In the genomic region with DNA sequence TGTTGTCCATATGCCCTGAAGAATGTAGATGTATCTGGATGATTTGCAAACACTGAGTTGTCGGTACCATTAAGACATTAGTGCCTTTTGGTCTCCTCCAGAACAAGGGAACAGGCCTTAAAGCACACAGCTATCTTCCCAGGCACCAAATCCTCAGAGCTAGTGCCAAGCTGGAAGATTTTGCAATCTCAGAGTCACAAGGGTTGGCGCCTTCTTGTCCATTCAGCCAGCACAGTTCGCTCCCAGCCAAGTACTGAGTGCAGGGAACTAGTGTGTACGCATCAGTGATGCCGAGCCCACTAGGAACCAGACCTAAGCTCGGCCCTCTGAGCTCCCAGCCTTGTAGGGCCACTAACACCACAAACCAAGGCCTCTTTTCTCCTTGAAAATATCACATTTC, we compare ENCODE assay signal across 27 mouse cellular contexts. TPM values are rescaled to one million over a fixed set of nuclear protein-coding genes. Genes with fewer than 3 reads are reported as not detected.
DNase-seq lines count a peak whose midpoint lies in the region; ATAC-seq and TF ChIP-seq lines count a peak whose summit lies in the region.
"Had no signal": no experiment of that assay in that cellular context is flagged by ENCODE, and none has a peak within 500 bp of the region (broad histone marks: within the 10 kb centered on the region; RNA-seq: fewer than 3 reads in every experiment).

No protein-coding gene starts in this region.

- no peaks in the 10 kb centered on the region for H3K27me3 ChIP-seq in Patski
- H3K27me3 ChIP-seq: forebrain, embryonic 12.5 days; heart, embryonic 13.5 days; kidney, embryonic 15.5 days; limb, embryonic 13.5 days; liver, embryonic 12.5 days had no signal

- H3K4me3 ChIP-seq in gastrocnemius, adult 2 months, result no peak overlapping the region
- H3K4me3 ChIP-seq: erythroblast, embryonic 14.5 days; forebrain, embryonic 12.5 days; heart, embryonic 13.5 days; kidney, embryonic 15.5 days; limb, embryonic 13.5 days; liver, embryonic 12.5 days had no signal

- intact Hi-C loops in gastrocnemius, adult 2 months (cut with DNase I), result no loop called here
- intact Hi-C loops in gastrocnemius, postnatal 14 days (cut with DNase I; ENCODE audit: low total_unique reads), result no loop called here

- no peak for TF ChIP-seq CTCF in gastrocnemius, adult 2 months (IDR thresholded peaks at IDR 0.05)
- TF ChIP-seq CTCF in Patski (IDR thresholded peaks at IDR 0.05), result no peak

- POLR2A ChIA-PET in Patski (lab: Charles Lee), result interaction anchor here (0.5 to 1.6 kb wide), 6 partner anchors 10 to 148 kb away, joined by 3 to 7 read pairs (median 4); no protein-coding TSS in a partner anchor

- in situ Hi-C loops in Patski (cut with MboI; ENCODE audit: low pct_unique_long_range_greater_than_20kb), result loop anchor here (25.0 kb wide), 1 partner anchor 1703 kb away; no protein-coding TSS in a partner anchor

- no peak overlapping the region for H3K27ac ChIP-seq in gastrocnemius, adult 2 months
- H3K27ac ChIP-seq: forebrain, embryonic 12.5 days; heart, embryonic 13.5 days; hindbrain, embryonic 14.5 days; kidney, embryonic 15.5 days; limb, embryonic 13.5 days; liver, embryonic 12.5 days; stomach, postnatal 0 days had no signal

- peak; percentile 44 for DNase-seq in gastrocnemius, adult 2 months
- no peak for DNase-seq in gastrocnemius, postnatal 14 days
- peak; percentile 32 for DNase-seq in Muller cell, postnatal 12 days (ENCODE audit: inconsistent ontology term)
- peak; percentile 56 for DNase-seq in Patski (ENCODE audit: low read depth, low spot score)
- DNase-seq in gonadal fat pad, adult 2 months (ENCODE audit: low read depth), result peak; percentile 2
- DNase-seq in right cerebral cortex, postnatal 14 days, result no peak
- no peak for DNase-seq in thymus, postnatal 0 days (ENCODE audit: low spot score)
- DNase-seq: cerebellum, adult 18-20 months; cerebellum, postnatal 10 days; forebrain, postnatal 0 days; gastrocnemius, postnatal 25 days; heart, postnatal 10 days; kidney, adult 11 months; kidney, postnatal 25 days; lung, adult 18-20 months; lung, postnatal 10 days; thymus, adult 2 months; thymus, postnatal 4 days had no signal

- ATAC-seq in Patski, result peak; percentile 22
- ATAC-seq: forebrain, postnatal 0 days; liver, embryonic 12.5 days; midbrain, embryonic 16.5 days had no signal

- CTCF ChIA-PET in Patski (lab: Charles Lee), result interaction anchor here (0.8 to 44.5 kb wide), 13 partner anchors 11 to 126 kb away, joined by 3 to 786 read pairs (median 5); a partner anchor contains a TSS

RNA-seq across cellular contexts. Expression of a gene that starts 23.0 kb away (rescaled TPM):
- under 1 TPM; 0.25 to 0.26 TPM for total RNA-seq in gastrocnemius, adult 2 months (2021)
- under 1 TPM; 0.22 to 0.33 TPM for total RNA-seq in gastrocnemius, postnatal 14 days (2021)
- 3.9 TPM for polyA plus RNA-seq in Patski (2021)
- polyA plus RNA-seq in gonadal fat pad, adult 2 months (2012; rRNA removed), result 1.5 and 1.6 TPM in 2 replicates
- 4.6 and 5.6 TPM in 2 replicates for polyA plus RNA-seq in thymus, postnatal 0 days (2015; fragmentation: Nextera tagmentation; extraction: Ambion mirVana)
- polyA plus RNA-seq: erythroblast, embryonic 14.5 days had no signal

Comparison
In these comparisons a context has a peak if more than half of its experiments do, and no peak if none do; other contexts are left out.
1. DNase-seq: peak in gastrocnemius, adult 2 months (single experiment), Muller cell, postnatal 12 days (single experiment), Patski (single experiment) and gonadal fat pad, adult 2 months (single experiment); none in gastrocnemius, postnatal 14 days (single experiment), right cerebral cortex, postnatal 14 days (single experiment) and thymus, postnatal 0 days (single experiment).